Mouse (Mus musculus): Measurements from ENCODE around the gene Hbp1.

GRCm38 (mm10) chr12:31966405-31966804, 16.1 kb upstream of the Hbp1 start:
- TF ChIP-seq CTCF (IDR thresholded peaks at IDR 0.05; ENCODE audit: low read depth) (no peak), EP300 (optimal IDR thresholded peaks at IDR 0.05) (no peak)

All from stomach, postnatal 0 days (tissue).